Mouse (Mus musculus) embryonic facial prominence, embryonic 14.5 days (tissue): ENCODE measurements around the gene Crybb2. TPM values are rescaled to one million over a fixed set of nuclear protein-coding genes. Genes with fewer than 3 reads are reported as not detected.
A peak's percentile ranks its signal among the peaks of the same experiment; 100 is the strongest.

ENCODE experiments used
- ATAC-seq: fragments of 200-750 bp; cut with Nextera tagmentation; 2 replicates; pipeline ENCODE4 v1.8.0; 2017; ENCODE audit warnings: low read depth, moderate number of reproducible peaks, moderate TSS enrichment
- DNase-seq: peaks from one replicate; pipeline ENCODE4 v3.0.0-alpha.2; 2015; ENCODE audit warnings: low spot score
- H3K27ac ChIP-seq: fragments of 300-500 bp; sonication (generic); replicated peaks from 2 replicates; pipeline ENCODE4 v1.5.1; 2014; ENCODE audit warnings: low read depth, mild to moderate bottlenecking, low read length, moderate library complexity
- H3K27me3 ChIP-seq: fragments of 300-500 bp; sonication (generic); replicated peaks from 2 replicates; pipeline ENCODE4 v1.6.1; 2014; ENCODE audit warnings: low read length; ENCODE audit not compliant: control insufficient read depth, insufficient read depth
- H3K36me3 ChIP-seq: fragments of 300-500 bp; sonication (generic); 2 replicates; pipeline ENCODE4 v1.6.1; 2014; ENCODE audit warnings: low read length, mixed read lengths; ENCODE audit not compliant: control insufficient read depth, insufficient read depth
- H3K4me1 ChIP-seq: fragments of 300-500 bp; sonication (generic); 2 replicates; pipeline ENCODE4 v1.6.1; 2014; ENCODE audit warnings: antibody characterized with exemption, low read length; ENCODE audit not compliant: control insufficient read depth, insufficient read depth
- H3K4me2 ChIP-seq: fragments of 300-500 bp; sonication (generic); 2 replicates; pipeline ENCODE4 v1.6.1; 2014; ENCODE audit warnings: low read depth, mild to moderate bottlenecking, low read length, moderate library complexity, mixed read lengths
- H3K4me3 ChIP-seq: fragments of 300-500 bp; sonication (generic); 2 replicates; pipeline ENCODE4 v1.5.1; 2014; ENCODE audit warnings: low read depth, mild to moderate bottlenecking, low read length
- H3K9ac ChIP-seq: fragments of 300-500 bp; sonication (generic); 2 replicates; pipeline ENCODE4 v1.6.1; 2014; ENCODE audit warnings: low read depth, mild to moderate bottlenecking, low read length, moderate library complexity, mixed read lengths
- H3K9me3 ChIP-seq: fragments of 300-500 bp; sonication (generic); 2 replicates; pipeline ENCODE4 v1.6.1; 2016; ENCODE audit warnings: low read length; ENCODE audit not compliant: control insufficient read depth
- WGBS: fragments of 180-500 bp; shearing (Covaris S2); extraction: QIAGEN DNeasy Blood & Tissue Kit; methylation state at CpG from one replicate; pipeline ENCODE4 v1.1.7; 2014; 5-methylcytosine and 5-hydroxymethylcytosine counted together
- polyA plus RNA-seq: library from polyadenylated mRNA; unstranded; fragments of >200 nt; fragmentation: Nextera tagmentation; extraction: Ambion mirVana; gene quantifications from 2 replicates; pipeline ENCODE4 v1.2.1, GENCODE M21; 2014

Crybb2 gene
- polyA plus RNA-seq, 1 experiment from 2014 or later, result not detected

GRCm38 (mm10) chr5:113078686-113079085 lies 8.8 kb upstream of the Crybb2 start:
- Histone ChIP-seq H3K9ac (no peak overlapping the region), H3K4me1 (no peaks in the 10 kb centered on the region), H3K27me3 (no peaks in the 10 kb centered on the region), H3K9me3 (no peaks in the 10 kb centered on the region), H3K36me3 (no peaks in the 10 kb centered on the region), H3K4me2 (no peak overlapping the region), H3K27ac (no peak overlapping the region), H3K4me3 (no peak overlapping the region)
- DNase-seq (no peak), ATAC-seq (no peak)
- WGBS, result 59% methylated on average over 5 of the region's 5 CpGs

DNA sequence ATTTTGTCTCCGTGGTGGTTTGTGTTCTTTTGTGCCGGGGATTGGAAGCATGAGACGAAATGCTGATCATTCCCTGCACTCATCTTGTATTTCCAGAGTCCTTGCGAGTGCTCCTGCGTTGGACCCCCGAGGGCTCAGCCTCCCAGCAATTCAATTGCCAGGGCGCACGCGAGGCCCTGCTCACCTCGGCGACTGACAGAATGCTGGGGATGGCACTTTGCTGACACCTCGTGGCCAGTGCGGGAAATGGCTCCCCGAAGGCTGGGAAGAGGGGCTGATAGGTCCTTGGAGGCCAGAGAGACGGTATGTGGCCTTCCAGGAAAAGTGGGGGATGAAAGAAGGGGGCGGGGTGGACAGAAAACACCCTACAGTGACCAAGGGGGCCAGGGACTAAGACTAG lies 15.6 kb downstream of the Crybb2 start:
- Histone ChIP-seq H3K9ac (no peak overlapping the region), H3K9me3 (no peaks in the 10 kb centered on the region), H3K27ac (no peak overlapping the region), H3K4me1 (no peaks in the 10 kb centered on the region), H3K4me3 (no peak overlapping the region), H3K36me3 (no peaks in the 10 kb centered on the region), H3K27me3 (no peaks in the 10 kb centered on the region), H3K4me2 (no peak overlapping the region)
- DNase-seq (peak; percentile 61), ATAC-seq (peak; percentile 67; the same call in 1 of the 2 replicates)
- 8% methylated on average over 16 of the region's 16 CpGs for WGBS

GRCm38 (mm10) chr5:113050581-113051185 lies 19.2 kb downstream of the Crybb2 start:
- Histone ChIP-seq H3K9me3 (no peaks in the 10 kb centered on the region), H3K9ac (no peak overlapping the region), H3K4me1 (no peaks in the 10 kb centered on the region), H3K27me3 (no peaks in the 10 kb centered on the region), H3K27ac (no peak overlapping the region), H3K4me2 (no peak overlapping the region), H3K4me3 (no peak overlapping the region), H3K36me3 (no peaks in the 10 kb centered on the region)
- ATAC-seq (no peak), DNase-seq (no peak)
- WGBS, result 49% methylated on average over 7 of the region's 7 CpGs

DNA sequence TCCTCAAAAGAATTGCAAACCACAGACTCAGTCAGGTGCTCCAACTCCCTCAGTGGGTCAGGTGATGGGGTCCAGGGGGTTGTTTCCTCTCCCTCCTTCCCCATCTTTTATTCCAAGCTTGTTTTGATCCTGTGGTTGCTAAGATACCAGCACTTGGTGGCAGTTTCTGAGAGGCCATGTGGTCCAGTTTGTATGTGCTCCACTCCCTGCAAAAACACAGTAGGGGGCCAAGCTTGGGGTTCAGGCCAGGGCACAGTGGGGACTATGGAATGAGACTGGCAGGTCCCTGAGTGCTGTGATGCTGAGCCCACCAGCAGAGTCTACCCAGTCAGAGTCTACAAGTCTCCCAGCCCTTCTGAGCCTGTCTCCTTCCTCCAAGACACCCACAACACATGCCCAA lies 20.0 kb downstream of the Crybb2 start:
- Histone ChIP-seq H3K27ac (no peak overlapping the region), H3K9ac (no peak overlapping the region), H3K36me3 (no peaks in the 10 kb centered on the region), H3K9me3 (no peaks in the 10 kb centered on the region), H3K27me3 (no peaks in the 10 kb centered on the region), H3K4me3 (no peak overlapping the region), H3K4me2 (no peak overlapping the region), H3K4me1 (no peaks in the 10 kb centered on the region)
- DNase-seq (no peak), ATAC-seq (no peak)

GRCm38 (mm10) chr5:113045511-113046273 lies 24.2 kb downstream of the Crybb2 start:
- Histone ChIP-seq H3K36me3 (no peaks in the 10 kb centered on the region), H3K4me1 (no peaks in the 10 kb centered on the region; the same call in 1 of the 2 replicates), H3K27me3 (no peaks in the 10 kb centered on the region), H3K4me3 (no peak overlapping the region), H3K27ac (no peak overlapping the region), H3K9ac (no peak overlapping the region), H3K4me2 (no peak overlapping the region), H3K9me3 (no peaks in the 10 kb centered on the region)
- DNase-seq (peak; percentile 63), ATAC-seq (peak; percentile 55; the same call in 1 of the 2 replicates)
- 81% methylated on average over 10 of the region's 10 CpGs for WGBS

- WGBS, result 87% methylated on average over 8 of the region's 8 CpGs
Measured at GRCm38 (mm10) chr5:113043531-113043930, 26.4 kb downstream of the Crybb2 start.

DNA sequence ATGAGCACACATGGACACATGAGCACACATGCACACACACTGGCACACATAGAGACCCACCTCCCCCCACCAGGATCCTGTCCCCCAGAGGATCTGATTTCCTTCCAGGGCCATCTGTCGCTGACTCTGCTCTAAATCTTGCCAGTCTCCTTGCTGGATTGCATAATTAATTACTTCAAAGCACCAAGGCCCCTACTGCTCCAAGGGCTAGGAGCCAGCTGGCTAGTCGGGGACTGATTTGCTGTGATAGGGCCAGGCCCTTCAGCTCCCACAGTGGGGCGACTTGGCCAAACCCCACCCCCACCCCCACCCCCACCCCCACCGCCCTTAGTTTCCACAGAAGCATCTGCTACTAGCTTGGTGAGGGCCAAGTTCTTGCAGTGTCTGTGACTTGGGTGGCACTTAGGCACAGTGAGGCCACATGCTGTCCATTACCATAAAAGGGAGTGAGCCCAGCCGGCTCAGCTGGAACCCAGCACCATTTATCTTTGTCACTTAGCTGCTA lies 28.3 kb downstream of the Crybb2 start:
- H3K27me3 ChIP-seq, result no peaks in the 10 kb centered on the region
- no peak overlapping the region for H3K4me2 ChIP-seq
- DNase-seq, result peak; percentile 79
- H3K27ac ChIP-seq, result no peak overlapping the region
- no peak overlapping the region for H3K9ac ChIP-seq
- H3K9me3 ChIP-seq, result no peaks in the 10 kb centered on the region
- H3K4me3 ChIP-seq, result no peak overlapping the region
- 15% methylated on average over 5 of the region's 5 CpGs for WGBS
- H3K4me1 ChIP-seq, result no peaks in the 10 kb centered on the region; the same call in 1 of the 2 replicates
- ATAC-seq, result peak; percentile 84
- no peaks in the 10 kb centered on the region for H3K36me3 ChIP-seq

More at GRCm38 (mm10) chr5:113043531-113043930, 26.4 kb downstream of the Crybb2 start:
- H3K4me1 ChIP-seq, result no peaks in the 10 kb centered on the region; the same call in 1 of the 2 replicates
- H3K27me3 ChIP-seq, result no peaks in the 10 kb centered on the region
- no peak overlapping the region for H3K9ac ChIP-seq
- H3K4me2 ChIP-seq, result no peak overlapping the region
- DNase-seq, result no peak
- no peak overlapping the region for H3K4me3 ChIP-seq
- H3K36me3 ChIP-seq, result no peaks in the 10 kb centered on the region
- no peak for ATAC-seq
- H3K27ac ChIP-seq, result no peak overlapping the region
- H3K9me3 ChIP-seq, result no peaks in the 10 kb centered on the region

GRCm38 (mm10) chr5:113040776-113041175 lies 29.1 kb downstream of the Crybb2 start:
- Histone ChIP-seq H3K27ac (no peak overlapping the region), H3K4me2 (no peak overlapping the region), H3K4me3 (no peak overlapping the region), H3K36me3 (no peaks in the 10 kb centered on the region), H3K9ac (no peak overlapping the region), H3K4me1 (peaks cover 4% of the 10 kb centered on the region), H3K27me3 (no peaks in the 10 kb centered on the region), H3K9me3 (no peaks in the 10 kb centered on the region)
- DNase-seq (no peak), ATAC-seq (no peak)
- 63% methylated on average over 6 of the region's 6 CpGs for WGBS
